Mouse (Mus musculus): ENCODE data around the gene Wrnip1. TPM values are rescaled to one million over a fixed set of nuclear protein-coding genes. Genes with fewer than 3 reads are reported as not detected.

Gene Wrnip1
- polyA plus RNA-seq, 1 experiment from 2014 or later: 33.9 TPM

DNA sequence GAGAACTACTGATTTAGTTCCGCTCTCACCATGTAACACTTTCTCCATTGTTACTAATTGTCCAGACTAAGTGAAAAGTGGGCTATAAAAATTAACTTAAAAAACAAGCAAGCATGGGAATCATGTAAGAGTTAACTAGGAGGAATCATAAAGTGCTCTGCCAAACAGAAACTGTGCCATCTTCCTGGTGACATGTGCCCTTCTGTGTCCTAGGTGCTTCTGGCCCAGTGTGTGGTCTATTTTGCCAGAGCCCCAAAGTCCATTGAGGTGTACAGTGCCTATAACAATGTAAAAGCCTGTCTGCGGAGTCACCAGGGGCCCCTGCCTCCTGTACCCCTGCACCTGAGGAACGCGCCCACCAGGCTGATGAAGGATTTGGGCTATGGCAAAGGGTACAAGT lies 19.8 kb downstream of the Wrnip1 start:
- WGBS: 98% methylated on average over 4 of the region's 4 CpGs
- Histone ChIP-seq H3K27me3 (no peaks in the 10 kb centered on the region), H3K9me3 (replicated peaks) (no peaks in the 10 kb centered on the region), H3K27ac (no peak overlapping the region), H3K4me3 (no peak overlapping the region), H3K4me1 (no peaks in the 10 kb centered on the region), H3K9ac (no peak overlapping the region), H3K4me2 (replicated peaks) (no peak overlapping the region), H3K36me3 (peaks cover 49% of the 10 kb centered on the region)
- no peak for ATAC-seq (ENCODE audit: low FRiP score)

DNA sequence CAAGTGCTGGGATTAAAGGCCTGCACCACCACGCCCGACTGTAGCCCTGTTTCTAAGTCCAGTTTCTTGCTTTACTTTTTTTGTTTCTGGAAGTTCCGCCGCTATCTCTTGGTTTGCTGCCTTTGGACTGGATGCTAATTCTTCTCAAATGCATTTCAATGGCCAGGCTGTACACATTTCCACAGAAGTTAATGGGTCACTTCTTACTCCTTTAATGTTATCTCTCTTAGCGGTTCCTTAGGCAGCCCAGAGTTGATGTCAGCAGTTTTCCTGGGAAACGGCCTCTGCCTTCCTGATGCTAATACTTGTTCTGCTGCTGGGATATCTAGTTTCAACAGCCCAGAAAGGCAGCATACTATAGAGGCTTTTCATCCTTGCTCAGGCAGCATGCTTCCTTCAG lies 21.3 kb downstream of the Wrnip1 start:
- Histone ChIP-seq H3K27ac (no peak overlapping the region), H3K4me2 (replicated peaks) (no peak overlapping the region)
- ATAC-seq (ENCODE audit: low FRiP score): no peak

DNA sequence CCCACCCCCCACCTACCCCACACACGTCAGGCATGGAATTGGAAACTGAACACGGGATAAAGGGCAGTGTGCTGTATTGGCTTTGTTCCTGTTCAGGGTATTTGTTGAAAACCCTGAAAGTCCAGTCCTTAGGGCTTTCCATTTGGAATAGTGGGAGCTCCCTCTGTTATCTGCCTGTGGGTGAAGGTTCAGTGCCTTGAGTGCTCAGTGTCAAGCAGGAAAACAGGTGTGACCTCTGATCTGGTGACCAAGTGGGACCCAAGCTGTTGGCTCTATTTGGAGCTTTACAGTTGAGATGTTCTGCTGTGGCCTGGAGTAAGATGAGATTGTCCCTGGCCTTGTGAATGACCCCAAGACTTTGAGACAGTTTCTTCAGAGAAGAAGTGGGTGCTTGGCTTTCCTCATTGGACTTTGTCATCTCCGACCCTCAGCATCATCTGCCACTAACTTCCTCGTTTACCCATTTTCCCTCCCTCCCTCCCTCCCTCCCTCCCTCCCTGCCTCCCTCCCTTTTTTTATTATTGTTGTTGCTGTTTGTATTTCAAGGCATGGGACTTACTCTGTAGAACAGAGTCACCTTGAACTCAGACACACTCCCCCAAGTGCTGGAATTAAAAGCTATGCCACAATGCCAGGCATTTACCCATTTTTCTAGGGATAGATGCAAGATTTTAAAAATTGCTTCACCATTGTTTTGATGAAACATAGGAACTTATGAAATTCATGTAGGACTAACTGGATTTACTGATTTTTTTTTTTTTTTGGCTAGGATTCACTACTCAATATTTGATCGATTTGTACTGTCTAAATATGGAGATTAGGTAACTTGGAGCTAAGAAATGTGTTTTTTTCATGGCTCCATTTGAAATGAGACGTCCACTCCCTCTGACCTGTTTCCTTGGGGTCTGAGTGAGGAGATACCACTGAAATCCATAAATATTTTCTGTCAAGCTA lies 22.8 kb downstream of the Wrnip1 start:
- Histone ChIP-seq H3K4me3 (no peak overlapping the region), H3K9ac (no peak overlapping the region), H3K36me3 (peaks cover 24% of the 10 kb centered on the region), H3K4me2 (replicated peaks) (no peak overlapping the region), H3K27ac (no peak overlapping the region), H3K4me1 (no peaks in the 10 kb centered on the region), H3K9me3 (replicated peaks) (no peaks in the 10 kb centered on the region), H3K27me3 (no peaks in the 10 kb centered on the region)
- no peak for ATAC-seq (ENCODE audit: low FRiP score)
- WGBS: 82% methylated on average over 6 of the region's 6 CpGs

More for the DNA sequence above, 21.3 kb downstream of the Wrnip1 start:
- peaks cover 37% of the 10 kb centered on the region for H3K36me3 ChIP-seq
- WGBS: 82% methylated on average over 6 of the region's 6 CpGs
- no peak overlapping the region for H3K4me3 ChIP-seq
- H3K27me3 ChIP-seq: no peaks in the 10 kb centered on the region
- H3K4me1 ChIP-seq: no peaks in the 10 kb centered on the region
- H3K9me3 ChIP-seq (replicated peaks): no peaks in the 10 kb centered on the region
- no peak overlapping the region for H3K9ac ChIP-seq

DNA sequence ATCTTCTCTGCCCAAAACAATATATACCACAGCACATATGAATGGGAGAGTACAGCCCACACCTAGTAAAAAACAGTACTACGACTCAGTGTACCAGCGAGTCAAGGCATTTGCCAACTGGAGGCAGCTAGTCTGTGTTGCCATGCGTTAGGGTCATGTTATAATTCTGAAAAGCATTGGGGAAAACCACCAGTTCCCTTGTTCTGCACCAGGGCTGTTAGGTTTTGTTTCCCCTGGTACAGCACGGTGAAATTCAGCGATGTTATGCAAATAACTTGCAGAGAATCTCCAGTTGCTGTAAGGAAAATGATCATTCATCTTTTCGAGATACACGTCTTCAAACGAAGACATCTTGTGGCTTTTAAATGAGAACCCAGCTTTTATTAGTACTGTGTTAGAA lies 23.7 kb downstream of the Wrnip1 start:
- Histone ChIP-seq H3K36me3 (peaks cover 16% of the 10 kb centered on the region), H3K9ac (no peak overlapping the region), H3K9me3 (replicated peaks) (no peaks in the 10 kb centered on the region), H3K27me3 (no peaks in the 10 kb centered on the region), H3K27ac (no peak overlapping the region), H3K4me1 (no peaks in the 10 kb centered on the region), H3K4me2 (replicated peaks) (no peak overlapping the region), H3K4me3 (no peak overlapping the region)
- no peak for ATAC-seq (ENCODE audit: low FRiP score)
- 93% methylated on average over 8 of the region's 8 CpGs for WGBS

DNA sequence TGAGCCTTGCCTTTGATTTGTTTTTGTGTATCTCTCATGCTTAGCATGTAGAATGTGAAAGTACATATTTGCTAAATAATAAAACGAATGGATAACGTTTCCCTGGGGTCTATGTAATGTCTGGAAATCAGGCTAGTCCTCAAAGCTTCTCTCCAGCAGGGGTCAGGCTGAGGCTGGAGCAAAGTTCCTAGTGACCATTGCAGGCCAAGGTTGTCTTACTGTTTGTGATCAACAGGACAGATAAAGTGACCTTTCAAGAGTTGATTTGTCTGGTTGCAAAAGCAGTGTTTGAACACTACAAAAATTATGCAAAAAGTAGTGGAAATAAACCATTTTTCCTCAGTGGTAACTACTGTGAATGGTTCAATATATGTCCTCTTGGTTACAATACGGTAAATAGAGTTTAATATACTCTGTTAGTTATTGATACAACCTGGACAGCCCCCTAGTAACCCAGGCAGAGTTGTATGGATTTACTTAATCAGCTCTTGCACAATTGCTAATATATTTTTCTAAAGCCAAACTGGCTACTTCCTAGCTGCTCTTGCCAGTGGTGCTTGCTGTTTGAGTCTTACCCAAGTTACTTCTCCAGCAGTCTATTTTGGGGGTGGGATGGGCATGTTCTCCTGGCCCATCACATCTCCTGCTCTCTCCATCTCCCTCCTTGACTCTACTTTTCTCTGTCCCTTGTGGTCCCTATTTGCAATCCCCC lies 25.4 kb downstream of the Wrnip1 start:
- WGBS: 81% methylated on average over 3 of the region's 3 CpGs
- no peak overlapping the region for H3K4me3 ChIP-seq
- no peaks in the 10 kb centered on the region for H3K9me3 ChIP-seq (replicated peaks)
- no peaks in the 10 kb centered on the region for H3K27me3 ChIP-seq
- H3K4me2 ChIP-seq (replicated peaks): no peak overlapping the region
- H3K27ac ChIP-seq: no peak overlapping the region
- peak; percentile 19; the same call in 1 of the 2 replicates for ATAC-seq (ENCODE audit: low FRiP score)
- H3K4me1 ChIP-seq: no peaks in the 10 kb centered on the region
- no peaks in the 10 kb centered on the region; the same call in 1 of the 2 replicates for H3K36me3 ChIP-seq
- H3K9ac ChIP-seq: no peak overlapping the region

DNA sequence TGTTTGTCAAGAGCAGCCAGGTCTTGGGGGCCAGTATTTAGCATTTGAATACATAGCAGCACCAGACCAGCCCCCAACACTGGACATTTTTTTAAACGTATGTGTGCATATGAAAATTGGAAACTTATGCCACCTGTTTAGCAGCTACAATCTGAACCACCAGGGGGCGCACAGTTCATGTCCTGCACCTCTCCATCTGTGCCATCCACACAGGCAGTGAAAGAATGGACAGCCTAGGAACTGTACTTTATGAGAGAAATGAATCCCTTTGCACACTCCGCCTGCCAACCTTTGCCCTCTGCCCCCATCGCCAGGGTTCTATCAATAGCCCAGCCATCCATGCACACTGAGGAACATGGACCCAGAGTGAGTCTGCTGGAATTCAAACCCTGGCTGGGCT lies 26.1 kb downstream of the Wrnip1 start:
- Histone ChIP-seq H3K27me3 (no peaks in the 10 kb centered on the region), H3K4me2 (replicated peaks) (no peak overlapping the region), H3K27ac (no peak overlapping the region), H3K9me3 (replicated peaks) (no peaks in the 10 kb centered on the region), H3K9ac (no peak overlapping the region), H3K4me3 (no peak overlapping the region), H3K36me3 (no peaks in the 10 kb centered on the region), H3K4me1 (no peaks in the 10 kb centered on the region)
- WGBS: 58% methylated on average over 4 of the region's 4 CpGs
- peak; percentile 52; the same call in 1 of the 2 replicates for ATAC-seq (ENCODE audit: low FRiP score)

DNA sequence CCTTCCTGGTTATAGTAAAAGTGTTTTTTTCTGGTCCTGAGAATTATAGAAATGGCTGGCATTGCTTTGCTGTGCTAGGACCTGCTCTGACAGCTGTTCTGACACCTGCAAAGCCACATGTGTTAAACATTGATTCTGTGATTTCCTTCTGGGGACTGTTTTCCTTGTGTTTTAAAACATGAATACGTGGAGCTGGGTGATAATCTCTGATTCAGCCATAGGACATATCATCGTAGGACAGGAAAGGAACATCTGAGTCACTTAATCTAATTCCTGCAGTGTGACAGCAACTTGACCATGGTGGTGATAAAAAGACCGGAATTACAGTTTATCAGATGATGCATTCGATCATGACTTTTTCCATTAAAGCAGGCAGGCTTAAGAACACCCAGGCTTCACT lies 27.0 kb downstream of the Wrnip1 start:
- no peak overlapping the region for H3K9ac ChIP-seq
- ATAC-seq (ENCODE audit: low FRiP score): no peak
- H3K9me3 ChIP-seq (replicated peaks): no peaks in the 10 kb centered on the region
- no peaks in the 10 kb centered on the region for H3K36me3 ChIP-seq
- no peaks in the 10 kb centered on the region for H3K27me3 ChIP-seq
- no peak overlapping the region for H3K4me2 ChIP-seq (replicated peaks)
- H3K4me3 ChIP-seq: no peak overlapping the region
- no peak overlapping the region for H3K27ac ChIP-seq
- 90% methylated on average over 4 of the region's 4 CpGs for WGBS
- H3K4me1 ChIP-seq: no peaks in the 10 kb centered on the region

DNA sequence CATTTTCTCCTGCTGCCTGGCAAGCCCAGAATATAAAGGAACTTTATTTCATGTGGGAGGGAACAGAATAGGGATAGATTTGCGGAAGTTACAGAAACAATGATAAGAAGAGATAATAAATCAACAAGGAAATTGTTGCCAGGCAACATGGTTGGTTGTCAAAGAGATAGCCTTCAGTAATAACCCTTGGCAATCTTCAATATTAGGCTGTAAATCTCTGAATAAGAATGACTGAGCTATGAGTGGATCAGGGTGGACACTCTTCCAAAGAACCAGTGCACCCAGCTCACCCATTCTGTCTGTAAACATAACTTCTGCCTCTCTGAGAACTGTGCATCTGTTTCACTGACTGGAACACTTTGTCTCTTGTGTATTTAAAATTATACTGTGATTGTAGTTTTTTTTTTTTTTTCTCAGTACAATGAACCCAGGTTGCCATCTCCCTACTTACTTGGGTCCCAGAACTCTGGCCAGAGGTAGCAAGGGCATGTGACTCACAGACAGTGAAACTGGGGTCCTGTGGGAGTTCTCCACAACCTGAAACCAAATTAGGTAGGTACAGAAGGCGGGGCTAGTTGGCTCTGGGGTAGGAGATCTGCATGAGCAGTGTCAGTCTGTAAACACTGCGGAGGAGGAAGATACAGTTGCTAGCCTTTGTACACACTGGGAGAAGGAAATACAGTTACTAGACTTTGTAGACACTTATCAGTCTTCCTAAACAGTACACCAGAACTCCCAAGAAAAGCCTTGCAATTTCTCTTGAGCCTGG lies 29.9 kb downstream of the Wrnip1 start:
- 72% methylated on average over 3 of the region's 3 CpGs for WGBS
- H3K4me3 ChIP-seq: no peak overlapping the region
- no peak overlapping the region for H3K4me2 ChIP-seq (replicated peaks)
- no peaks in the 10 kb centered on the region for H3K4me1 ChIP-seq
- H3K27me3 ChIP-seq: no peaks in the 10 kb centered on the region
- H3K27ac ChIP-seq: no peak overlapping the region
- ATAC-seq (ENCODE audit: low FRiP score): no peak
- H3K9ac ChIP-seq: no peak overlapping the region
- H3K9me3 ChIP-seq (replicated peaks): no peaks in the 10 kb centered on the region
- H3K36me3 ChIP-seq: no peaks in the 10 kb centered on the region

DNA sequence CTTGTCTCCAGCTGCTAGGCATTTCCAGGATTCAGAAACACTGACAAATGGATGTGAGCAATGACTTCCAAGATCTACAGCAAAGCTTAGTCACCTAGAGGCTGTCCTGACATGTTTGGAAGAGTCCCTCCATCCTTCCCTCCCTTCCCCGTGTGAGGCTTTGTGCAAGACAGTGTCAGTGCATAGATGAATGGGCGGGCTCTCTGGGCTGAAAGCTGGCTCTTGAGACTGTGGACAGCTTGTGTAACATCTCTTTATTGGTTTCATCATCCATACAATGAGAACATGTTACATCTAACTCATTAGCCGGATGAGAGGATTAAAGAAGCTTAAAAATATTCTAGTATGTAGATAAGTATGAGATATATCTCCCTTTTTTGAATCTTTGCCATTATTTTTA lies 30.9 kb downstream of the Wrnip1 start:
- H3K4me1 ChIP-seq: no peaks in the 10 kb centered on the region
- H3K27ac ChIP-seq: no peak overlapping the region
- no peak overlapping the region for H3K4me2 ChIP-seq (replicated peaks)
- no peaks in the 10 kb centered on the region for H3K9me3 ChIP-seq (replicated peaks)
- WGBS: 74% methylated on average over 3 of the region's 3 CpGs
- H3K9ac ChIP-seq: no peak overlapping the region
- no peak for ATAC-seq (ENCODE audit: low FRiP score)
- H3K4me3 ChIP-seq: no peak overlapping the region
- no peaks in the 10 kb centered on the region for H3K36me3 ChIP-seq
- no peaks in the 10 kb centered on the region for H3K27me3 ChIP-seq

DNA sequence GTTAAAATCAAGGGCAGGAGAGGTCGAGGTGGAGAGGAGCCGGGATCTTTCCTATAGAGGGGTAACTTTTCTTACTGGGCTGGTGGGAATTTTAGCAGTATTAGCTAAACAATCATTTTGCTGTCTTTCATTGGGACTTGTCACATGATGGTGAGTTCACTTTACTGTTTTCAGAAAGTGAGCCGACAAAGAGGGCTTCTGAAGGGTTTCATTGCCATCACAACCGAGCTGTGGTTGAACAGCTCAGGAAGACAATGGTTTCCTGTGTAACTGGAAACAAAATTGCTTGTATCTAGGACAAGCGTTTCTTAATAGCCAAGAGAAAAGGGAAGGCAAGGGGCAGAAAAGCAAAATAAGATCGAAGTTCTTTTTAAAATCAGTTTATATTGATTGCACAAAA lies 31.4 kb downstream of the Wrnip1 start:
- no peak for ATAC-seq (ENCODE audit: low FRiP score)
- H3K4me3 ChIP-seq: no peak overlapping the region
- H3K27ac ChIP-seq: no peak overlapping the region
- no peak overlapping the region for H3K9ac ChIP-seq
- H3K4me1 ChIP-seq: no peaks in the 10 kb centered on the region
- H3K27me3 ChIP-seq: no peaks in the 10 kb centered on the region
- H3K4me2 ChIP-seq (replicated peaks): no peak overlapping the region
- H3K36me3 ChIP-seq: no peaks in the 10 kb centered on the region
- 67% methylated on average over 6 of the region's 6 CpGs for WGBS
- H3K9me3 ChIP-seq (replicated peaks): no peaks in the 10 kb centered on the region

DNA sequence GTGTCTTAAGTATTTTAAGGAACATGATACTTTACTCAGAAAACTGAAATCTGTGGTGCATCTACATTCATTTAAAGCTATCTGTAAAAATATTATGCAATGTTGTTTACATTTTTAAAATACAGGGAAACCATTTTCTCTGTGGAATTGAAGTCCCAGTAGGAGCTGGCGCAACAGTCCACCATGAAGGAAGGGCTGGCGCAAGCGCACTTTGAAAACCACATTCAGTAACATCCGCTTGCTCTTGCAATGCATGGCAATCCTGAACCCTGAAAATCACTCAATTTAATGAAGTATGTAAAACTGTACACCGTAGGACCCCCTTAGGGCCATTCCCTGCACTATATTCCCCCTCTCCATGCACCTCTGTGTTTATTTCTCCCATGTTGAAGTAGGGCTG lies 32.7 kb downstream of the Wrnip1 start:
- no peak overlapping the region for H3K4me2 ChIP-seq (replicated peaks)
- ATAC-seq (ENCODE audit: low FRiP score): no peak
- H3K4me1 ChIP-seq: no peaks in the 10 kb centered on the region
- WGBS: 89% methylated on average over 5 of the region's 5 CpGs
- no peaks in the 10 kb centered on the region for H3K27me3 ChIP-seq
- H3K27ac ChIP-seq: no peak overlapping the region
- H3K4me3 ChIP-seq: no peak overlapping the region
- H3K9ac ChIP-seq: no peak overlapping the region
- no peaks in the 10 kb centered on the region for H3K9me3 ChIP-seq (replicated peaks)
- H3K36me3 ChIP-seq: no peaks in the 10 kb centered on the region

DNA sequence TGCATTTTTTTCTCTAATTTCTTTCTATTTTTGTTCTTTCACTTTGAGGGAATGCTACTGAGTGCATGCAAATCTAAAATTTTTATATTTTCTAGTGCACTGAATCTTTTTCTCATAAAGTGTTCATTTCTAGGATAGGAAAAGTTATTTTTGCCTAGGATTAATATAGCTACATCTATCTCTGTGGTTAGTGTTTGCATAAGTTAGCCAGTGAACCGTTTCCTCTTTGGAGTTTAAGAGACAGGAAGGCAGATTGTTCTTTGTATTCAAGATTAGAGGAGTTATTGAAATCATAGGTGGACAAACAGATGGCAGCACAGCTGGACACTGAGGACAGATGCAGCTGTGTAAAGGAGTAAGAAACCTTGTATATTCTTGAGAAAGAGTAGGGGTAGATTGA lies 37.5 kb downstream of the Wrnip1 start:
- no peak overlapping the region for H3K9ac ChIP-seq
- H3K9me3 ChIP-seq (replicated peaks): no peaks in the 10 kb centered on the region
- no peaks in the 10 kb centered on the region for H3K36me3 ChIP-seq
- no peak overlapping the region for H3K4me2 ChIP-seq (replicated peaks)
- no peaks in the 10 kb centered on the region for H3K4me1 ChIP-seq
- H3K4me3 ChIP-seq: no peak overlapping the region
- 70% methylated on average over 1 of the region's 1 CpGs for WGBS
- H3K27me3 ChIP-seq: no peaks in the 10 kb centered on the region
- ATAC-seq (ENCODE audit: low FRiP score): no peak
- H3K27ac ChIP-seq: no peak overlapping the region
